Mouse (Mus musculus): ENCODE results near the gene Rnf216.

GRCm38 (mm10) chr5:143149536-143149935 lies 36.7 kb upstream of the Rnf216 start:
- no peak for TF ChIP-seq CTCF (IDR thresholded peaks at IDR 0.05; ENCODE audit: insufficient read depth, low read depth, low read length)
- no peak for TF ChIP-seq POLR2A (IDR thresholded peaks at IDR 0.05; ENCODE audit: insufficient read depth, low read depth, low read length)

Data from olfactory bulb, adult 2 months (tissue).